Mouse (Mus musculus) lung, postnatal 14 days (tissue): ENCODE measurements around the gene Chst7.

ENCODE experiments used
- DNase-seq: peaks from one replicate; pipeline ENCODE4 v3.0.0; 2021

Chst7 gene

DNA sequence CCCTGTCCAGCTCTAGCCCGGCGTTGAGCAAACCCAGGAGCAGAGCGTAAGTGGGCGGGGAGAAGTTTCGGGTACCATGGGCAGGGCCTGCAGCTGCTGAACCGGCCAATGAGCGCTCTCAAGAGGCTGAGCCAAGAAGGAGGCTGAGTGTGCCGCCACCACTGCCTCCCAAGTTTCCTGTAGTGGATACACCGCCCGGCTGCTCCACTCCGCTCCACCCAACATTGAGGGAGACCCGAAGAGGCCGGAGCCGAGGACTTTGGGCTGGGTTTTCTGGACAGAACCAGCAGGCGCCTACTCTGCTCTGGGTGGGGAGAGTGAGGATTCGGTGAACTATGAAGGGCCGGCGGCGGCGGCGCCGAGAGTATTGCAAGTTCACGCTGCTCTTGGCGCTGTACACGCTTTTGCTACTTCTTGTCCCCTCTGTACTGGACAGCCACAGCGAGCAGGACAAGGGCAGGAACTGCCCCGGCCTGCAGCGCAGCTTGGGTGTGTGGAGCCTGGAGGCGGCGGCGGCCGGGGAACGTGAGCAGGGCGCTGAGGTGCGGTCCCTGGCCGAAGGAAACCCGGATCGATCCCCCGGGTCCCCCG lies at the start of gene Chst7:
Chst7 (plus strand) TSS at position 180 of the 591 bp plus-strand sequence.
- DNase-seq, result peak; percentile 74

DNA sequence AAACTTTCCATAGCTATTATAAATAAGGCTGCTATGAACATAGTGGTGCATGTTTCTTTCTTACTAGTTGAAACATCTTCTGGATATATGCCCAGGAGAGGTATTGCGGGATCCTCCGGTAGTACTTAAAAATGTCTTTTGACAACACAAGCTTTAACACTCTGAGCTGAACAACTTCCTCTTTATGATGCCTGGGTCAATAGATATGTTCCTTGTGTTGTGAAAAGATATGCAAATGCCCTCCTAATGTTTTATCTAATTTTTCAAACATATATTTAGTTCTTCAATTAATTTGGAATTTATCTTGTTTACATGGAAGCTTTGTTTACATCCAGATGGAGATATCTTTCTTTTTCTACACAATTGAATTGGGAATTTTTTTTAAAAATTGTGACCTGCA lies 47.1 kb upstream of the Chst7 start:
- no peak for DNase-seq

DNA sequence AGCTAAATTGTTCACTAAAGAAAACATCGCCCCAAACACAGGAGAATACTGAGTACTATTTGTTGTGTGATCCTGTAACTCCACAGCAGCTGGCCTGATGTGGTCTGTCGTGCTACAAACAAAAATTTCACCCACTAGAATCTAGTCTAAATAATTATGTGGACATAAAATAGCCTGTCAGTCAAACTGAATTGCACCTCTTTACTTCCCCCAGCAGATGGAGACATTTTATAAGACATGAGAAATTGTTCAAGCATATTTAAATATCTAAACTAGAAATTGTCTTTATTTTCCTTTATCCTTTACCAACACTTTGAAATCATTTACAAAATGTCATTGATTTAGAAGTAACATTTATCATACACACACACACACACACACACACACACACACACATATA lies 38.4 kb upstream of the Chst7 start:
- DNase-seq, result no peak

DNA sequence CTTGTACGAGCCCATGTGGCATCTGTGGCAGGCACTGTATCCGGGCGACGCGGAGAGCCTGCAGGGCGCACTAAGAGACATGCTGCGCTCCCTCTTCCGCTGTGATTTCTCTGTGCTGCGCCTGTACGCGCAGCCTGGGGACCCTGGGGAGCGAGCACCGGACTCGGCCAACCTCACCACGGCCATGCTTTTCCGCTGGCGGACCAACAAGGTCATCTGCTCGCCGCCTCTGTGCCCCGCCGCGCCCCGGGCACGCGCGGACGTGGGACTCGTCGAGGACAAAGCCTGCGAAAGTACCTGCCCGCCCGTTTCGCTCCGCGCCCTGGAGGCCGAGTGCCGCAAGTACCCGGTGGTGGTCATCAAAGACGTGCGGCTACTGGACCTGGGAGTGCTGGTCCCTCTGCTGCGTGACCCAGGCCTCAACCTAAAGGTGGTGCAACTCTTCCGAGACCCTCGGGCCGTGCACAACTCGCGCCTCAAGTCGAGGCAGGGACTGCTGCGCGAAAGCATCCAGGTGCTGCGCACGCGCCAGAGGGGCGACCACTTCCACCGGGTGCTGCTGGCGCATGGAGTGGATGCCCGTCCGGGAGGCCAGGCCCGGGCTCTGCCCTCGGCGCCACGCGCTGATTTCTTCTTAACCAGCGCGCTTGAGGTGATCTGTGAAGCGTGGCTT lies 872 bp downstream of the Chst7 start:
- peak; percentile 1 for DNase-seq

DNA sequence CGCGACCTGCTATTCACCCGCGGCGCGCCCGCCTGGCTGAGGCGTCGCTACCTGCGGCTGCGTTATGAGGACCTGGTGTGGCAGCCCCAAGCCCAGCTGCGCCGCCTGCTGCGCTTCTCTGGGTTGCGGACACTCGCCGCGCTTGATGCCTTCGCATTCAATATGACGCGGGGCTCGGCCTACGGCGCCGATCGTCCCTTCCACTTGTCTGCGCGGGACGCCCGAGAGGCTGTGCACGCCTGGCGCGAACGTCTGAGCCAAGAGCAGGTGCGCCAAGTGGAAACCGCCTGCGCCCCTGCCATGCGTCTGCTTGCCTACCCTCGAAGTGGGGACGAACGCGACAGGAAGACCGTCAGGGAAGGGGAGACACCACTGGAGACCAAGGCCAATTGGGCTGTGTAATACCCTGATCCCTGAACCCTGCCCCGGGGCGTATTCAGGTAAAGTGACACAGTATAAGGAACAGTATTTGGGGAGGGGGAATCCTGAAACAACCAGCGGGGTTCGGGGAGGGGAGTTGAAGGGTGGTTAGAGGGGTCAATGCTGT lies 1.5 kb downstream of the Chst7 start:
- no peak for DNase-seq

DNA sequence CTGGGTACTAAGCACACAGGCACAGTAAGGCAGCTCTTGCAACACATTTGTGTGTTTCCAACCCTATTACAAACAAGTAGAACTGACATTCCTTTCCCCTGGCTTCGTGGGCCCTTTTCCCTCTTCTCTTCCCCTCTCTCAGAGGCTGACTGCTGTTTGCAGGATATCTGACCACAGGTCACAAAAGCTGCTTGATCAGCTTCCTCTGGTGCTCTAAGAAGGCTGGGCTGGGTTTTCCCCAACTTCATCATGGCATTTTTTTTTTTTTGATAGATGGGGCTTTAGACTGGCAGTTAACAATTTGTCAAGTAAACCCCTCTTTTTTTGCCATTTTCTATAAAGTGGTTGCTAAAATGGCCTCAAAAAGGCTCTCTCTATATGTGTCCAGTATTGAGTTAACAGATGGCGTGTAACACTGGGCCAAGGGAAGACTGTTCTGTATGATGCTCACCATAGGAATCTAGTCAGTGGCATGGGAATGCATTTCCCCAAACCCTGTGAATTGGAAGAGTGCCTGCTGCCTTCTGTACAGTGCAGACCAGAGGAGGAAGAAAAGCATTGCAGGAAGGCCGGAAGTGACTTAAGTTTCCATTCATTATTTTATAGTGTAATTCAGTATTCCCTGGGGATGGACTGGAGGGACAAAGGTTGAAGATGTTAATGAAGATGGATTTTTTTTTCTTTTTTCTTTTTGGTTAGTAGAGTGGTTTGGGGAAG lies 2.6 kb downstream of the Chst7 start:
- DNase-seq, result no peak

DNA sequence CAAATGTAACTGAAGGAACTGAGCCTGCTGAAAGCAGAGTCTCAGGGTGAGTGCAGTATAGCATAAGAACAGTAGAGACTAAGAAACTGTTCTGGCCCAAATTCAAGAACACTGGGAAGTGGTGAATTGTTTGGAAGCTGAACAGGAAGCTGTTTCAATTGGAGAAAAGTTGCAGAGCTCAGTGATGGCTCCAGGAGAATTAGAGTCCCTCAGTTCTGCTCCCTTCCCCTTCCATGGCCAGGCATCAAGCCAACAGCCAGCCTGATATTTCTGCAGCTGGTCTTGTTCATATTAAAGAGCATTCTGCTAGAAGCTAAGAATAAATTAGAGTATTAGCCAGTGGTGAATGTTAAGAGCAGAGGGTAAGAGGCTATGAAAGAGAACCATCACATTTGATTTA lies 7.3 kb downstream of the Chst7 start:
- peak; percentile 7 for DNase-seq

DNA sequence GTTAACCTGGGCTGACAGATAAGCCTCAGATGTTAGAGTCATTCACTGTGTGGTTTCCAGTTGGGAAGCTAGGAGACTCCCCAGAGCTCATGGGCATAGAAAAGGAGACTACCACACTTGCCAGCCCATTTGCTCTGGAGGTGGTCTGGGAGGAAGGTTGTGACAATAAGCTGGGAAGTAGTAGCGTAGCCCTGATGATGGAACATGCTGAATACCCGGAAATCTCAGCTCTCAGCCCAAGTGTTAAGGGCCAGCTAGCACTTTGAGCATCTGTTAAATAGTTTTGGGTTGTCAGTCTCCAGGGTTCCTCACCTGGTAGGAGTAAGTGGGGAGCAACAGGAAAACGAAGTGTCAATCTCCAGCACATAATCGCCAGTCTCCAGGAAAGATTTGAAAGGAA lies 10.8 kb downstream of the Chst7 start:
- DNase-seq, result no peak

DNA sequence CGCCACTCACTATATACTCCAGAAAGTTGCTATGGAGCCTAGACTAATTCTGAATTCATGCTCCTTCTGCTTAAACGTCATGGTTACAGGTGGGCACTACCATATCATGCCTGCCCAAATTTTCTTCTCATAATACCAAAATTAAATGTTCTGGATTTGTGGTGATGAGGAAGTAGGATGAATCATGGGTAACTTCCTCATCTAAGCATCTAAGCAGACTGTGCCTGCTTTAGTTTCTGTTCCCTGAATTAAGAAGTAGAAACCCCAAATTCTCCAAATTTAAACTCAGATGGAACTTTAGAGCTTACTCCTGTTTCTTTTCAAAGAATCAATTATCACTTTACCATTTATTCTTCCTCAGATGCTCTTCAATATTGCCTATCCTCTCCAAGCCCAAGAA lies 58.4 kb downstream of the Chst7 start:
- DNase-seq, result no peak

DNA sequence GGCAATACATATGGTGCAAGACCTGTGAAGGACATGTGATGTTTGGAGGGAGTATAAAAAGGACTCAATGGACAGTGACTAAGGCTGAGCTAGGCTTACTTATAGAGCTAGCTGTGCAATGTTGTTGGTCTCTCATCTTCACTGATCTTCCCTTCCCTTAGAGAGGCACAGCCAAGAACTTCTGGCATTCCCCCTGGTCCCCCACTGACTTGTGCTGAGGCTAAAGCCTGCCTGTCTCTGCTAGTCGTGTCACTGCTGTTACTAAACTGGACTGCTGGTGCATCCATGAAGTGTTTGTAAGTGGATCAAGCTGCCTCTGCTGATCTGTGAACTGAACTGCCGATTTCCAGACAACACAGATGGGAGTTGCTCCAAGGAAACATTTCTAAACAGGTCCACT lies 66.1 kb downstream of the Chst7 start:
- DNase-seq, result no peak

DNA sequence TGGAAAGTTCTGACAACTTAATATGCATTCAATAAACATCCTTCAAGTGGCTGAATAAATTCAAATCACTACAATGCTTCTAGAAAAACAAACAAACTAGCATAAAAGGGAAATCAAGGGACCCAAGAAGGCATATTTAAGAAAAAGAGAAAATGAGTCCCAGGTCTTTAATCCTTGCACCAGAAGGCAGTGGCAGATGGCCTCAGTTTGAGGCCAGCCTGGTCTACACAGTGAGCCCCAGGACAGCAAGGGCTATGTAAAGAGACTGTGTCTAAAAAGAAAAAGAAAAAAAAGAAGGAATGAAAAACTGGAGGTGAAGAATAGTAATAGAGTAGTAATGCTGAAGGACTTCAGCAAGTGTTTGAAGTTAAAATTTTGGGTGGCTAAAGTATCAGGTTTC lies 69.6 kb downstream of the Chst7 start:
- no peak for DNase-seq

DNA sequence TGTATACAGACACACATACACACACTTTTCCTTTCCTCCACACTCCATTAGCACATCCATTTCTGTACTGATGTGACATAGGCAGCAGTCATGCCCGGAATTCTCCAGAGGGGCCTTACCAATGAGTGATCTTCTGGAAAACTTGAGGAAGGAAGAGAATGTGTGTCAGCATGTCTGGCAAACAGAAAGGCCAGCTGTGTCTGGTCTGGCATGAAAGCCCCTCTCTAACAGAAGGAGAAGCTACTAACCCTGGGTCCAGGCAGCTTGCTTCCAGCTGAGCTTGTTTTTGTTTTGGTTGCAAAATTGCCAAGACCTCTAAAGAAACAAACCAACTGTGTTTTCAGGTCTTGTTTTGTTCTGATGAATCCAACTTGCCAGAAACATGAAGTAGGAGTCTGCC lies 70.1 kb downstream of the Chst7 start:
- DNase-seq, result peak; percentile 3
